Mouse (Mus musculus) liver, embryonic 12.5 days (tissue): ENCODE results near the gene Spon2. TPM values are rescaled to one million over a fixed set of nuclear protein-coding genes. Genes with fewer than 3 reads are reported as not detected.

ENCODE experiments used
- ATAC-seq: fragments of 200-750 bp; cut with Nextera tagmentation; 2 replicates; pipeline ENCODE4 v1.8.0; 2017; ENCODE audit warnings: moderate number of reproducible peaks, mild to moderate bottlenecking, moderate library complexity
- H3K27ac ChIP-seq: fragments of 300-500 bp; sonication (generic); 2 replicates; pipeline ENCODE4 v1.5.1; 2016; ENCODE audit warnings: mild to moderate bottlenecking
- H3K27me3 ChIP-seq: fragments of 300-500 bp; sonication (generic); replicated peaks from 2 replicates; pipeline ENCODE4 v1.6.1; 2016; ENCODE audit warnings: mild to moderate bottlenecking, moderate library complexity
- H3K36me3 ChIP-seq: fragments of 300-500 bp; sonication (generic); 2 replicates; pipeline ENCODE4 v1.6.1; 2016; ENCODE audit warnings: mild to moderate bottlenecking, moderate library complexity
- H3K4me1 ChIP-seq: fragments of 300-500 bp; sonication (generic); 2 replicates; pipeline ENCODE4 v1.6.1; 2016
- H3K4me2 ChIP-seq: fragments of 300-500 bp; sonication (generic); 2 replicates; pipeline ENCODE4 v1.6.1; 2016; ENCODE audit warnings: mild to moderate bottlenecking, moderate library complexity
- H3K4me3 ChIP-seq: fragments of 300-500 bp; sonication (generic); 2 replicates; pipeline ENCODE4 v1.5.1; 2016; ENCODE audit warnings: mild to moderate bottlenecking, moderate library complexity
- H3K9ac ChIP-seq: fragments of 300-500 bp; sonication (generic); 2 replicates; pipeline ENCODE4 v1.6.1; 2016; ENCODE audit warnings: mild to moderate bottlenecking, moderate library complexity
- H3K9me3 ChIP-seq: fragments of 300-500 bp; sonication (generic); replicated peaks from 2 replicates; pipeline ENCODE4 v1.6.1; 2016; ENCODE audit warnings: mild to moderate bottlenecking, moderate library complexity
- WGBS: fragments of 180-500 bp; shearing (Covaris S2); methylation state at CpG from one replicate; pipeline ENCODE4 v1.1.7; 2016; ENCODE audit not compliant: insufficient replicate concordance; 5-methylcytosine and 5-hydroxymethylcytosine counted together
- polyA plus RNA-seq: library from polyadenylated mRNA; unstranded; fragments of >200 nt; fragmentation: Nextera tagmentation; extraction: Ambion mirVana; gene quantifications from 2 replicates; pipeline ENCODE4 v1.2.1, GENCODE M21; 2016

Gene Spon2
- polyA plus RNA-seq, 1 experiment from 2014 or later = 5.4 TPM

DNA sequence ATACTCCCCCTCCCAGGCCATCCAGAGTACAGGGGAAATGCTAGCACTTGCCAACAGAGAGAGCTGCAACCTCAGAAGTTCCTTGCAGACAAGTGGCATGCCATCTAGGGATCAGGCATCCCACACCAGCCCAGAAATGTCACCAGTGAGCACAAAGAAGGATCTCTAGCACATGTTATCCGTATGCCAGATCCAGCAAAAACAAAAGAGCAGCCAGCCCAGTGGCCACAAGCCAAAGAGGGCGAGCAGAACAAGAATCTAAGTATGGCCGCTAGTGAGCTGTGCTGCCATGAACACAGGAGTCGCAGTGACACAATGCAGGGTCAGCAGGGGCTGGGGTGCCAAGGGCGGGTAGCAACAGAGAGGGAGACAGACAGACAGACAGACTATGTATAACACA, 12.0 kb upstream of the Spon2 start:
- no peaks in the 10 kb centered on the region for H3K9me3 ChIP-seq
- H3K27me3 ChIP-seq = peaks cover 25% of the 10 kb centered on the region; the same call in 1 of the 2 replicates
- no peak for ATAC-seq
- WGBS = 52% methylated on average over 5 of the region's 5 CpGs
- H3K4me2 ChIP-seq = no peak overlapping the region
- H3K27ac ChIP-seq = no peak overlapping the region
- peaks cover 5% of the 10 kb centered on the region for H3K4me1 ChIP-seq
- H3K36me3 ChIP-seq = no peaks in the 10 kb centered on the region
- H3K4me3 ChIP-seq = no peak overlapping the region
- no peak overlapping the region for H3K9ac ChIP-seq

DNA sequence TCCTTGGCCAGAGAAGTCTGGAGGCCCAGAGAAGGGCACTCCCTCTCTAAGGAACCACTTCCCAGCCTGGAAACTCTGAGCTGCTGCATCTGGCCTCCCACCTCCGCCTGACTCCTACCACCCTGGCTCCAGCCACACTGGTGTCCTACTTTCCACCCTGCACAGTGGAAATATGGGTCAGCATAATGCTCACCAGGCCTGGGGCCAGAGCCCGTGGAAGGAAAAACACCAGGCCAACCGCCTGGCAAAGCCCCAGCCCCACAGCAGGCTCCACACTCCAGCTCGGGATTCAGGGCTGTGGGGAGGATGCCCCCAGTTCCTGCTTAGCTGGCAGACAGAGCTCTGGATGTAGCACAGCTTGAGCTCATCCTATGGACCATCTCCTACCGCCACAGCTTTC, 10.2 kb upstream of the Spon2 start:
- H3K9ac ChIP-seq = no peak overlapping the region
- no peak overlapping the region for H3K4me2 ChIP-seq
- H3K27me3 ChIP-seq = peaks cover 20% of the 10 kb centered on the region; the same call in 1 of the 2 replicates
- H3K4me1 ChIP-seq = peaks cover 24% of the 10 kb centered on the region
- no peaks in the 10 kb centered on the region for H3K36me3 ChIP-seq
- H3K4me3 ChIP-seq = no peak overlapping the region
- ATAC-seq = peak; percentile 15; the same call in 1 of the 2 replicates
- no peak overlapping the region for H3K27ac ChIP-seq
- H3K9me3 ChIP-seq = no peaks in the 10 kb centered on the region
- WGBS = 54% methylated on average over 5 of the region's 5 CpGs

DNA sequence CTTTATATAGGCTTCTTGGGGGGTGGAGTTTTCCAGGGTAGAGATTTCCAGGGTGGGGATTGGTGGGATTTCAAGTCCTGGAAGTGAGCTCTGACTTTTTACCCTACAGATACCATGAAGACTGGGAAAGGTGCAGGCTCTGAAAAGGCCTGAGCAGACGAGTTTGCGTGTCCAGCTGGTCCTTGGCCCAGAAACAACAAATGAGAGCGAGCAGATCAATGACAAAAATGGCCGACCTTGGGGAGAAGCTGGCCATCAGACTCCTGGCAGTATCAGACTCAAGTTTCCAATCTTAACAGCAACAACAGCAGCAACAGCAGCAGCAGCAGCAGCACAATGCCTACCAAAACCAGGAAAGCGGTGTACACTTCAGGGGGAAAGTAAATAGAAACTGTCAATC, 7.4 kb upstream of the Spon2 start:
- H3K4me1 ChIP-seq = peaks cover 35% of the 10 kb centered on the region
- ATAC-seq = no peak

DNA sequence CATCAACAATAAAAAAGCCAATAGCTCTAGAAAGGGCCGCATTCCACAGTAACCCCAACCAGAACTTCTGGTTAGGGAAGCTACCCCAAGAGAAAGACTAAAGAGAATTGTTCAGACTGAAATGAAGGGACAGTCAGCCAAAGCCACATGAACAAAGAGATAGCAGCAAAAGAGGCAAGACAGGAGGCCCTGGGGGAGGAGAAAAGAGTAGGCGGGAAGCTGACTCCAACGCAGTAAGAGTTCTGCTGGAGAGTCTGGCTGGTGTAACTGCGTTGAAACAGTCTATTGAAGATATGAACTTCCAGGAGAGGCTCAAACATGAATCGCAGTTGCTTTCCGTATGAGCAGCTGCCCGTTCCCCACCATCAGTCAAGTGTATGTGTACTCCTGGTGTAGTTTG, 6.2 kb upstream of the Spon2 start:
- no peaks in the 10 kb centered on the region for H3K9me3 ChIP-seq
- no peak overlapping the region for H3K4me3 ChIP-seq
- 57% methylated on average over 7 of the region's 7 CpGs for WGBS
- H3K27me3 ChIP-seq = peaks cover 10% of the 10 kb centered on the region; the same call in 1 of the 2 replicates
- H3K27ac ChIP-seq = no peak overlapping the region
- no peak overlapping the region for H3K9ac ChIP-seq
- ATAC-seq = peak; percentile 51; the same call in 1 of the 2 replicates
- H3K4me2 ChIP-seq = peak overlapping the region; percentile 9
- H3K4me1 ChIP-seq = peaks cover 47% of the 10 kb centered on the region
- no peaks in the 10 kb centered on the region for H3K36me3 ChIP-seq

More for the DNA sequence above, 7.4 kb upstream of the Spon2 start:
- Histone ChIP-seq H3K9ac (no peak overlapping the region), H3K27ac (no peak overlapping the region), H3K4me3 (no peak overlapping the region), H3K9me3 (no peaks in the 10 kb centered on the region), H3K36me3 (no peaks in the 10 kb centered on the region), H3K4me2 (no peak overlapping the region), H3K27me3 (peaks cover 17% of the 10 kb centered on the region; the same call in 1 of the 2 replicates)
- 73% methylated on average over 5 of the region's 5 CpGs for WGBS

DNA sequence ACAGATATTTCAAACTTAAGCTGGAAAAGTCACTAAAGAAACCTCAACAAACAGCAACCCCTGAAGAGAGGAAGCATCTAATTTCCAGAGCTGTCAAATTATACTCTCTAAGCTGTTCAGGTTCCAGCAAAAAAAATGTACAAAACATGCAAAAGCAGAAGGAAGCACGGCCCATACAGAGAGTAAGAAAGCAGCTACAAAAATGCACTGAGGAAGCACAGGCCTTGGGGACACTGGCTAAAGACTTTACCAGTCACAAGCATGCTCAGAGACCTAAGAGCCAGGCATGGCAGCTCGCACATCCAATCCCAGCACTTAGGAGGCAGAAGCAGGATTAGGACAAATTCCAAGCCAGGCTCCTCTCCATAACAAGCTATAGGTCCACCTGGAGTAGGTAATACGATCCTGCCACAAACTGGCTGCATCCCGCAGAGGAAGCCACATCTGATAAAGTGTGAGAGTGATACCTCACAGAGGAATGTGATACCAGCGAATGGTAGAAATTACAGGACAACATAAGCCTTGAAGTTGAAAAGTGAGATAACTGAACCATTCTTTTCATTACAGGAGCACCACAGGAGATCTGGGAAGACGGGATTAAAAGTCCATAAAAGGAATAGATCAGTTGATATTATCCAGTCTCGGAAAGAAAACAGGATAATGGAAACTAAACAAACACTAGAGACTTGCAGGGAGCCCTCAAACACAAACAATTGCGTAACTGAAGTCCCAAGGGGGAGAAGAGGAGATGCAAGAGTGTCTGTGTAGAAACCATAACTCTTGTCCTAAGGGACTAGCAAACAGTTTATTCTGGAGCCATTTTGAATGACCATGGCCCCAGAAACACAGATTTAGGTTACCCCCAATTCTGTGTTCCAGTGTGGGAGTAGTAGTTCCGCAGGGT, 4.8 kb upstream of the Spon2 start:
- Histone ChIP-seq H3K9me3 (no peaks in the 10 kb centered on the region), H3K36me3 (no peaks in the 10 kb centered on the region), H3K9ac (no peak overlapping the region), H3K4me2 (no peak overlapping the region), H3K27ac (no peak overlapping the region), H3K27me3 (peaks cover 5% of the 10 kb centered on the region; the same call in 1 of the 2 replicates), H3K4me3 (no peak overlapping the region), H3K4me1 (peaks cover 58% of the 10 kb centered on the region)
- WGBS = 48% methylated on average over 9 of the region's 9 CpGs
- ATAC-seq = no peak

DNA sequence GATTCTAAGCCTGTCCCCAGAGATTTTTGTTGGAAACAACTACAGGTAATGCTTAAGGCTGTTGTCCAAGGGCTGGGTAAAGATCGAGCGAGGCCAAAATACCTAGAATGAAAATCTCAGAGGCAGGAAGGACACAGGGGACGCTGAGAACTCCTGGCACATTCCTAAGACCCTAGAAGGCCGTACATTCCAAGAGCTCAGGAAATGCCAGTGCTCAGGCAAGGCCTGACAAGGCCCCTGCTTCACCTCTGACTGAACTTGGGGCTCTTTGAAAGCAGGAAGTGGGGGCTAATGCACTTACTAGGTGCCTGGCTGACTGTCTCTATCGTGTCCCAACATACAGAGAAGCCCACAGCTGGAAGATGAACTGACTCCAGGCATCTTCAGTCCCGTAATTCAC, 4.1 kb upstream of the Spon2 start:
- H3K36me3 ChIP-seq = no peaks in the 10 kb centered on the region
- H3K9me3 ChIP-seq = no peaks in the 10 kb centered on the region
- 39% methylated on average over 6 of the region's 6 CpGs for WGBS
- 0 out of 2 replicates have a peak, but pooled peaks cover 4% of the 10 kb centered on the region for H3K27me3 ChIP-seq
- H3K4me3 ChIP-seq = no peak overlapping the region
- H3K4me1 ChIP-seq = peaks cover 65% of the 10 kb centered on the region
- no peak overlapping the region for H3K27ac ChIP-seq
- H3K9ac ChIP-seq = no peak overlapping the region
- ATAC-seq = no peak
- no peak overlapping the region for H3K4me2 ChIP-seq

DNA sequence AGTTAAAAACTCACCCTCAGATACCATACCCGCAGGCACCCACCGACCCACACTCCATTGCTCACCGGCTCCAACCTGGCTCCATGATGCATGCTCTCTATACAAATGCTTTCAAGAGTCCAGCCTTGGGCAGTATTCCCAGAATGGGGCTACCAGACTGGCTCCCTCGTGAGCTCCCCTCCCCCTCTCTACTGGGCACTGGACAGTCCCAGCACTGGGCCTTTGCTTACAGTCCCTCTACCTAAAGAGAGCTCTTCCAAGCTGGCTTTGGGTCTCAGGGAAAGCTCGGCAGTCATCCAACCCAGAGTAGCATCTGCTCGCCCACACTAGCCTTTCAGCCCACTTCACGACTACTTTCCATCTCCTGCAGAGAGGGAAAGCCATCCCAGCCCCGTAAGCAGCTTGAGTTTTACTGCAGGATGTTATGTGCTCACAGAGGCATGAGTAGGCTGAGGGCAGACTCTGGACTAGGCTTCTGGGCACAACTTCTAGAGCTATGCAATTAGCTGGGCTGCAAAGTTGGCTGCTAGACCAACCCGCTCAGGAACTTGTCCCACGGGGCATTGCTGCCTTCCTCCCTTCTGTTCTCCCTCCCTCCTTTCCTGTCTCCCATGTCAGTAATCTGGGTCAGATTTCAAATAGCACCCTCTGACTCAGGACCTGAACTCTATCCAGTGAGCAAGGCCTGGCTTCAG, 2.2 kb upstream of the Spon2 start:
- 71% methylated on average over 10 of the region's 10 CpGs for WGBS

DNA sequence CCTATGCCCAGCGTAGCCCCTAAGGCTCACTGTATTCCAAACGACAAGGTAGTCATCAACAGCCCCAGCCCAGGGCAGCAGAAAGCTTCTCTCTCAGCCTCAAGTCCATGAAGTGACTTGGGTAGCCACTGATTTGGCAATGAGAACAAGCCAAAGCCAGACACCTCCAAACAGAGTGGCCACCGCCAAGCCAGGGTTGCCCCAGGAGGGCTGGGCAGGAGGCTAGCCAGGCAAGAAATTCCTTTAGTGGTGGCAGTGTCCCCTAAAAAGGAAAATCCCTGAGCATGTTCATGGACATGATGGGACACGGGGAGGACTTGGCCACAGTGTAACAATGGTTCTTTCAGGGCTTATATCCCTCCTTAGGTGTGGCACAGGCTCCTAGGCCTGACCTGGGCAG, 1.6 kb upstream of the Spon2 start:
- H3K36me3 ChIP-seq = no peaks in the 10 kb centered on the region
- H3K27ac ChIP-seq = no peak overlapping the region

More for the DNA sequence above, 2.2 kb upstream of the Spon2 start:
- Histone ChIP-seq H3K27ac (no peak overlapping the region), H3K9me3 (no peaks in the 10 kb centered on the region), H3K4me1 (peaks cover 81% of the 10 kb centered on the region), H3K9ac (no peak overlapping the region), H3K27me3 (no peaks in the 10 kb centered on the region), H3K4me3 (no peak overlapping the region), H3K36me3 (no peaks in the 10 kb centered on the region), H3K4me2 (no peak overlapping the region)
- no peak for ATAC-seq

DNA sequence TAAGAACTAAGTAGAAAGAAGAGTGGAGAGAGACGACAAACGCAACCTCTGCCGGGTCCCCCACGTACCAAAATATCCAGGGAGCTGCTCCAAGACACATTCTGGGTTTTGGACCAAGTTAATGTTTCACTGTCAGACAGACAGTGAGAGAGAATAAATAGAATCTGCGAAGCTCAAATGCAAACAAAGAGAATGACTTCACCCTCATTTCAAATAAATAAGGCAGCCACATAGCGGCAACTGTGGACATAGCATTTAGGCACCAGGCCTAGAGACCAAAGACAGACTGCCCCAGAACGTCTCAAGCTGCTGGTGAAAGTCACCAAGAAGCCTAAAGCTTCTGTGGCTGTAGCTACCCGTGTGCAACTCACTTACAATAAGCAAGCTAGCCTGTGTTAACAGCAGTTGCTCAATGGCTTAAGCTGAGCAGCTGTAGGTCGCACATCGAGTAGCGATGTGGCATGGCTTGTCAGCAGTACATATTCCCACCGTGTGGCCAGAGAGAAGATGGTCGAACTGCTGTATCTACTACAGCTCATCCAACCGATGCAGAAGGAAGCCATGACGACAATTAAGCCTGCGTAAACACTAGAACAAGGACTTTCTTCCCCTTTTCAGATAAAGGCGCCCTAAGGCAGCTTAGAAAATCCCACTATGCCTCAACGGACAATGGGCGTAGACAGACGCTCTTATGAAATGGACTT, 643 bp upstream of the Spon2 start:
- peak overlapping the region; percentile 65 for H3K4me2 ChIP-seq

More for the DNA sequence above, 1.6 kb upstream of the Spon2 start:
- Histone ChIP-seq H3K9me3 (no peaks in the 10 kb centered on the region), H3K27me3 (no peaks in the 10 kb centered on the region), H3K4me2 (no peak overlapping the region), H3K9ac (no peak overlapping the region), H3K4me1 (peaks cover 75% of the 10 kb centered on the region), H3K4me3 (no peak overlapping the region)
- 78% methylated on average over 4 of the region's 4 CpGs for WGBS
- ATAC-seq = no peak

DNA sequence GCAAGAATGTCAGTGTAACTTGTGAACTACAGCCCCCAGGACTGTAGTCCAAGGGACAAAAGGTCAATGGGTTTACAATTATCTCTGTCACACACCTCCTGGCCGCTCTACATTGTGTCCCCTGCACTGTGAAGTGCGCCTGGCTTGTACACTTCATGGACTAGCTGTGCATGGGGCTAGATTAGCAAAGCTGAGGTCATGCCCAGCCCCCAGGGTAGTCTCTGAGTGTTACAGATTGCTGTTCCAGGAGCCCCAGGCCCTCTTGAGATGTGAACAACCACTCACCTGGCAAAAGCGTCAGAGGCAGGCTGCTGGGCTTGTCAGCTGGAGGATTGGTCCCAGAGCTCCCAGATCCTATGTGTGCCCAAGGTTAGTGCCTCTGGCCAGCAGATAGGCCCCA, 592 bp downstream of the Spon2 start:
- H3K27ac ChIP-seq = peak overlapping the region; percentile 75
- peak overlapping the region; percentile 65 for H3K4me2 ChIP-seq
- H3K27me3 ChIP-seq = no peaks in the 10 kb centered on the region
- H3K36me3 ChIP-seq = no peaks in the 10 kb centered on the region
- peak overlapping the region; percentile 27 for H3K4me3 ChIP-seq
- H3K9ac ChIP-seq = peak overlapping the region; percentile 56
- WGBS = 30% methylated on average over 3 of the region's 3 CpGs
- peak; percentile 74 for ATAC-seq
- H3K4me1 ChIP-seq = peaks cover 53% of the 10 kb centered on the region
- no peaks in the 10 kb centered on the region for H3K9me3 ChIP-seq

More for the DNA sequence above, 643 bp upstream of the Spon2 start:
- Histone ChIP-seq H3K27me3 (no peaks in the 10 kb centered on the region), H3K4me1 (peaks cover 65% of the 10 kb centered on the region), H3K4me3 (no peak overlapping the region), H3K27ac (peak overlapping the region; percentile 75), H3K9ac (peak overlapping the region; percentile 56; the same call in 1 of the 2 replicates), H3K36me3 (no peaks in the 10 kb centered on the region), H3K9me3 (no peaks in the 10 kb centered on the region)
- no peak for ATAC-seq
- WGBS = 64% methylated on average over 20 of the region's 20 CpGs

DNA sequence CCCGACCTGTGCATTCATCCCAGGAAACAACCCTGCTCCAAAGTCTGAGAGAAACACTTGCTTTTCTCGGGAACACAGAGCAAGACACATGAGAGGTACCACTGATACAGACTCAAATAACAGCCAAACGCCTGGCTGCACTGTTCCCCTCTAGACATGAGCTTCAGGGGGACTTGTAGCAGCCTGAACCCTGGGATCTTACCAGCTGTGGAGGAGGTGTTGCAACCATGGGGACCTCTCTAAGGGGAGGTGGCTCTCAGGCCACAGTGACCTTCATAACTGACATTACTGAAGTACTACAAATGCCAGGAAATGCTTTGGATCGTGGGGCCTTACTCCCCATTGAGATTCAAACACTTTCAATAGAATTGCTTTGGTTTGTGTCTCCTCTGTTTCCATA, 3.5 kb downstream of the Spon2 start:
- Histone ChIP-seq H3K27me3 (no peaks in the 10 kb centered on the region), H3K36me3 (no peaks in the 10 kb centered on the region), H3K27ac (no peak overlapping the region), H3K9me3 (no peaks in the 10 kb centered on the region), H3K4me1 (peaks cover 40% of the 10 kb centered on the region), H3K9ac (no peak overlapping the region), H3K4me3 (no peak overlapping the region), H3K4me2 (no peak overlapping the region)
- no peak for ATAC-seq
- WGBS = 61% methylated on average over 4 of the region's 4 CpGs
